Mouse (Mus musculus): ENCODE results near the gene Pgm2. TPM values are rescaled to one million over a fixed set of nuclear protein-coding genes. Genes with fewer than 3 reads are reported as not detected.

Pgm2 gene
- polyA plus RNA-seq, 1 experiment from 2014 or later, result 16.6 TPM

GRCm38 (mm10) chr5:64056210-64056609 is 36.5 kb upstream of the Pgm2 start:
- Histone ChIP-seq H3K36me3 (ENCODE audit: control insufficient read depth, insufficient read depth, low read length) (no peaks in the 10 kb centered on the region), H3K27me3 (ENCODE audit: control insufficient read depth, insufficient read depth, low read depth, low read length) (no peaks in the 10 kb centered on the region), H3K4me2 (ENCODE audit: low read length) (no peak overlapping the region), H3K4me1 (ENCODE audit: control insufficient read depth, insufficient read depth, low read length) (no peaks in the 10 kb centered on the region), H3K9ac (ENCODE audit: low read depth, low read length) (no peak overlapping the region), H3K9me3 (replicated peaks; ENCODE audit: control insufficient read depth, low read length, poor library complexity, severe bottlenecking) (no peaks in the 10 kb centered on the region), H3K4me3 (ENCODE audit: low read depth, low read length) (no peak overlapping the region), H3K27ac (ENCODE audit: low read length) (no peak overlapping the region)
- 96% methylated on average over 6 of the region's 6 CpGs for WGBS
- no peak for ATAC-seq

DNA sequence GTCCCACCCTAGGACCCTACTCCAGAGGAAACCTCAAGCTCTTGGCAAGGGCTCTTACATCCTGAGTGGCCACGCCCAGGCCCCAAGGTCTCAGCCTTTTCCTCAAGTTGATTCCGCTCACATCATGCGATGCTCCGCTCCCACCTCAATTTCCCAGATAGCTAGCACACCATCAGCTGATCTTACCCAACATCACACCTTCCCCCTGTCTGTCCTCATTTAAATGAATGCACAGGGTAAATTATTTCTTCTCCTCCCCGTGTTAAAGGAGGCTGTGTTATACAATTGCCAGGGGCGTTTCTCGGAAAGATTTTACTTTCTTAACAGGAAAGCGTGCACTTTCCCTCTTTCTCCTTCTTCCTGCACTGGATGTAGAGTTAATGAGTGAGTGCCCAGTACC is 31.9 kb upstream of the Pgm2 start:
- Histone ChIP-seq H3K9ac (ENCODE audit: low read depth, low read length) (no peak overlapping the region), H3K4me3 (ENCODE audit: low read depth, low read length) (no peak overlapping the region), H3K27ac (ENCODE audit: low read length) (no peak overlapping the region), H3K27me3 (ENCODE audit: control insufficient read depth, insufficient read depth, low read depth, low read length) (no peaks in the 10 kb centered on the region), H3K36me3 (ENCODE audit: control insufficient read depth, insufficient read depth, low read length) (no peaks in the 10 kb centered on the region), H3K4me2 (ENCODE audit: low read length) (no peak overlapping the region), H3K4me1 (ENCODE audit: control insufficient read depth, insufficient read depth, low read length) (no peaks in the 10 kb centered on the region), H3K9me3 (replicated peaks; ENCODE audit: control insufficient read depth, low read length, poor library complexity, severe bottlenecking) (no peaks in the 10 kb centered on the region)
- 95% methylated on average over 8 of the region's 8 CpGs for WGBS
- ATAC-seq, result no peak

DNA sequence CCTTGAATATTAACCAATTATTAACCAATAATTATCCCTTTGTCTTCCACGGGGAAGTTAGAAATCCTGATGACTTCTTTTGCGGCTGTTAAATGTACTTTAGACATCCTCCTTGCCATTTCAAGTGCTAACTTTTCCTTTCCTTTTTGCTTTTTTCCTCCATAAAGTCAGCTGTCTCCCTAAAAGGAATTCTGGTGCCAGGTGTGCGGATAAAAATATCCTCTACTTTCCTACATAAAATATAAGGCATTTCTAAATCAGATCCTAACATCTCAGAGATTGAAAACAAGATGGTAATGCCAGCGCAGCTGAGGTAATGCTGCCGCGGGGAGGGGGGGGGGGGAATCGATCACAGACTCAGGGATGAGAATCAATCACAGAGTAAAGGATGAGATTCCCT is 31.1 kb upstream of the Pgm2 start:
- WGBS, result 80% methylated on average over 7 of the region's 7 CpGs

GRCm38 (mm10) chr5:64062882-64063621 is 29.7 kb upstream of the Pgm2 start:
- H3K9ac ChIP-seq (ENCODE audit: low read depth, low read length), result no peak overlapping the region
- H3K4me3 ChIP-seq (ENCODE audit: low read depth, low read length), result no peak overlapping the region
- no peak for ATAC-seq
- no peaks in the 10 kb centered on the region for H3K36me3 ChIP-seq (ENCODE audit: control insufficient read depth, insufficient read depth, low read length)
- no peaks in the 10 kb centered on the region for H3K9me3 ChIP-seq (replicated peaks; ENCODE audit: control insufficient read depth, low read length, poor library complexity, severe bottlenecking)
- H3K4me1 ChIP-seq (ENCODE audit: control insufficient read depth, insufficient read depth, low read length), result no peaks in the 10 kb centered on the region
- no peak overlapping the region for H3K4me2 ChIP-seq (ENCODE audit: low read length)
- no peaks in the 10 kb centered on the region for H3K27me3 ChIP-seq (ENCODE audit: control insufficient read depth, insufficient read depth, low read depth, low read length)
- 79% methylated on average over 4 of the region's 4 CpGs for WGBS
- H3K27ac ChIP-seq (ENCODE audit: low read length), result no peak overlapping the region

More for the DNA sequence above, 31.1 kb upstream of the Pgm2 start:
- Histone ChIP-seq H3K4me3 (ENCODE audit: low read depth, low read length) (no peak overlapping the region), H3K9me3 (replicated peaks; ENCODE audit: control insufficient read depth, low read length, poor library complexity, severe bottlenecking) (no peaks in the 10 kb centered on the region), H3K36me3 (ENCODE audit: control insufficient read depth, insufficient read depth, low read length) (no peaks in the 10 kb centered on the region), H3K4me1 (ENCODE audit: control insufficient read depth, insufficient read depth, low read length) (no peaks in the 10 kb centered on the region), H3K4me2 (ENCODE audit: low read length) (no peak overlapping the region), H3K9ac (ENCODE audit: low read depth, low read length) (no peak overlapping the region), H3K27me3 (ENCODE audit: control insufficient read depth, insufficient read depth, low read depth, low read length) (no peaks in the 10 kb centered on the region), H3K27ac (ENCODE audit: low read length) (no peak overlapping the region)
- no peak for ATAC-seq

GRCm38 (mm10) chr5:64063622-64064355 is 29.0 kb upstream of the Pgm2 start:
- WGBS, result 83% methylated on average over 11 of the region's 11 CpGs
- ATAC-seq, result no peak
- no peak overlapping the region for H3K27ac ChIP-seq (ENCODE audit: low read length)
- no peaks in the 10 kb centered on the region for H3K27me3 ChIP-seq (ENCODE audit: control insufficient read depth, insufficient read depth, low read depth, low read length)
- no peak overlapping the region for H3K4me2 ChIP-seq (ENCODE audit: low read length)
- no peaks in the 10 kb centered on the region for H3K4me1 ChIP-seq (ENCODE audit: control insufficient read depth, insufficient read depth, low read length)
- H3K9me3 ChIP-seq (replicated peaks; ENCODE audit: control insufficient read depth, low read length, poor library complexity, severe bottlenecking), result no peaks in the 10 kb centered on the region
- no peaks in the 10 kb centered on the region for H3K36me3 ChIP-seq (ENCODE audit: control insufficient read depth, insufficient read depth, low read length)
- no peak overlapping the region for H3K9ac ChIP-seq (ENCODE audit: low read depth, low read length)
- H3K4me3 ChIP-seq (ENCODE audit: low read depth, low read length), result no peak overlapping the region

GRCm38 (mm10) chr5:64064401-64064800 is 28.3 kb upstream of the Pgm2 start:
- Histone ChIP-seq H3K9me3 (replicated peaks; ENCODE audit: control insufficient read depth, low read length, poor library complexity, severe bottlenecking) (no peaks in the 10 kb centered on the region), H3K4me1 (ENCODE audit: control insufficient read depth, insufficient read depth, low read length) (no peaks in the 10 kb centered on the region), H3K27ac (ENCODE audit: low read length) (no peak overlapping the region), H3K36me3 (ENCODE audit: control insufficient read depth, insufficient read depth, low read length) (no peaks in the 10 kb centered on the region), H3K27me3 (ENCODE audit: control insufficient read depth, insufficient read depth, low read depth, low read length) (no peaks in the 10 kb centered on the region), H3K4me2 (ENCODE audit: low read length) (no peak overlapping the region), H3K4me3 (ENCODE audit: low read depth, low read length) (no peak overlapping the region), H3K9ac (ENCODE audit: low read depth, low read length) (no peak overlapping the region)
- ATAC-seq, result no peak
- WGBS, result 75% methylated on average over 3 of the region's 3 CpGs

GRCm38 (mm10) chr5:64065497-64066046 is 27.2 kb upstream of the Pgm2 start:
- no peak overlapping the region for H3K4me2 ChIP-seq (ENCODE audit: low read length)
- no peaks in the 10 kb centered on the region for H3K4me1 ChIP-seq (ENCODE audit: control insufficient read depth, insufficient read depth, low read length)
- no peak for ATAC-seq
- no peak overlapping the region for H3K9ac ChIP-seq (ENCODE audit: low read depth, low read length)
- no peaks in the 10 kb centered on the region for H3K36me3 ChIP-seq (ENCODE audit: control insufficient read depth, insufficient read depth, low read length)
- no peaks in the 10 kb centered on the region for H3K9me3 ChIP-seq (replicated peaks; ENCODE audit: control insufficient read depth, low read length, poor library complexity, severe bottlenecking)
- no peak overlapping the region for H3K27ac ChIP-seq (ENCODE audit: low read length)
- no peak overlapping the region for H3K4me3 ChIP-seq (ENCODE audit: low read depth, low read length)
- 85% methylated on average over 6 of the region's 6 CpGs for WGBS
- H3K27me3 ChIP-seq (ENCODE audit: control insufficient read depth, insufficient read depth, low read depth, low read length), result no peaks in the 10 kb centered on the region

- H3K4me3 ChIP-seq (ENCODE audit: low read depth, low read length), result no peak overlapping the region
- H3K27me3 ChIP-seq (ENCODE audit: control insufficient read depth, insufficient read depth, low read depth, low read length), result no peaks in the 10 kb centered on the region
- no peaks in the 10 kb centered on the region for H3K9me3 ChIP-seq (replicated peaks; ENCODE audit: control insufficient read depth, low read length, poor library complexity, severe bottlenecking)
- H3K36me3 ChIP-seq (ENCODE audit: control insufficient read depth, insufficient read depth, low read length), result no peaks in the 10 kb centered on the region
- no peak overlapping the region for H3K9ac ChIP-seq (ENCODE audit: low read depth, low read length)
- WGBS, result 70% methylated on average over 2 of the region's 2 CpGs
- no peak for ATAC-seq
- H3K4me2 ChIP-seq (ENCODE audit: low read length), result no peak overlapping the region
- H3K27ac ChIP-seq (ENCODE audit: low read length), result no peak overlapping the region
- no peaks in the 10 kb centered on the region for H3K4me1 ChIP-seq (ENCODE audit: control insufficient read depth, insufficient read depth, low read length)
Measured at GRCm38 (mm10) chr5:64066159-64066558, 26.6 kb upstream of the Pgm2 start.

- Histone ChIP-seq H3K9me3 (replicated peaks; ENCODE audit: control insufficient read depth, low read length, poor library complexity, severe bottlenecking) (no peaks in the 10 kb centered on the region), H3K4me3 (ENCODE audit: low read depth, low read length) (no peak overlapping the region), H3K27me3 (ENCODE audit: control insufficient read depth, insufficient read depth, low read depth, low read length) (no peaks in the 10 kb centered on the region), H3K4me1 (ENCODE audit: control insufficient read depth, insufficient read depth, low read length) (no peaks in the 10 kb centered on the region), H3K9ac (ENCODE audit: low read depth, low read length) (no peak overlapping the region), H3K4me2 (ENCODE audit: low read length) (no peak overlapping the region), H3K27ac (ENCODE audit: low read length) (no peak overlapping the region), H3K36me3 (ENCODE audit: control insufficient read depth, insufficient read depth, low read length) (no peaks in the 10 kb centered on the region)
- WGBS, result 82% methylated on average over 2 of the region's 2 CpGs
- no peak for ATAC-seq
Measured at GRCm38 (mm10) chr5:64067576-64067975, 25.2 kb upstream of the Pgm2 start.

All from midbrain, embryonic 16.5 days (tissue).